Mouse (Mus musculus): ENCODE results near the gene Zfp541.

- TF ChIP-seq CTCF (IDR thresholded peaks at IDR 0.05; ENCODE audit: low read depth) (no peak), EP300 (optimal IDR thresholded peaks at IDR 0.05) (no peak)
Measured at GRCm38 (mm10) chr7:16045538-16045937, 16.1 kb upstream of the Zfp541 start.

Data from stomach, postnatal 0 days (tissue).